Mouse (Mus musculus): ENCODE measurements around the gene Cblb.

- TF ChIP-seq CTCF (IDR thresholded peaks at IDR 0.05; ENCODE audit: borderline replicate concordance, control insufficient read depth, extremely low read depth, insufficient read depth, low read length, poor library complexity), result no peak
- no peak for TF ChIP-seq POLR2A (IDR thresholded peaks at IDR 0.05; ENCODE audit: control insufficient read depth, extremely low read depth, insufficient read depth, low read length, poor library complexity)
Measured at GRCm38 (mm10) chr16:52052734-52053133, 21.7 kb downstream of the Cblb start.

All from thymus, adult 2 months (tissue).